29 mouse cellular contexts compared by ENCODE assay signal in the genomic region with DNA sequence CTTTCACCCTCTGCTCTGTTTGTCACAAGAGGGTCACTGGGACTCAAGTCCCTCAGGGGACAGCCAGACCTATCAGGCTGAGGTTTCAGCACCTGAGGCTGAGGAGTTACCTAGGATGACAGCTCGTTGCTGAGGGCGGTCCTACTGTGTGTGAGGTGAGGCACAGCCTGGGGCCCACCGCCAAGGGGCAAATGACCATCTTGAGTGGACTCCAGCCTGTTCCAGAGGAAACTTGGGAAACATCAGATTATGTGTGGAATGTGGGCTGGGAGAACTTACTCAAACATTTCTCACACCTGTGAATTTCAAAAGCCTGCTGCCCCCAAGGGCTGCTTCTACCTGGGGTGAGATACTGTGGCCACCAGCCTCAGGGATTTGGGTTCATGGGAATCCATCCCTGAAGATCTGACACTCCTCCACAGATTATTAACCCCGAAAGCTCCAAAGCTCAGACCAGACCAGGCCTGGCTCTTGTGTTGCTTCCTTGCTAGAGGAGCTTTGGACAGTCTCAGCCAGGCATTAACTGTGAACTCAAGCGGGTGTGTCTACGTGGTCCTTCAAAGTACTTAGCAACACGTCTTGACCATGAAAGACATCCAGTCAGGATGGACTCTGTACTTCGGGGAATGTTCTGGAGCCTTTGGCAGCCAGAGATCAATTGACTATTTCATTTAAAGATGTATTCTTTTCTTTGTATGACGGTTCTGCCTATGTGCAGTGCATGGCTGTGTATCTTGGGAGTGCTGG. TPM values are rescaled to one million over a fixed set of nuclear protein-coding genes. Genes with fewer than 3 reads are reported as not detected.
DNase-seq lines count a peak whose midpoint lies in the region; ATAC-seq and TF ChIP-seq lines count a peak whose summit lies in the region.
"Had no signal": no experiment of that assay in that cellular context is flagged by ENCODE, and none has a peak within 500 bp of the region (broad histone marks: within the 10 kb centered on the region; RNA-seq: fewer than 3 reads in every experiment).

No protein-coding gene starts in this region.

- ATAC-seq in lung, embryonic 16.5 days (ENCODE audit: low read depth): peak; percentile 41
- ATAC-seq in hindbrain, postnatal 0 days: no peak
- ATAC-seq in hindbrain, embryonic 12.5 days (ENCODE audit: low FRiP score): no peak
- ATAC-seq: forebrain, embryonic 14.5 days; forebrain, postnatal 0 days; Patski had no signal

- no peaks in the 10 kb centered on the region for H3K36me3 ChIP-seq in lung, embryonic 16.5 days (ENCODE audit: control insufficient read depth, insufficient read depth, low read length)
- no peaks in the 10 kb centered on the region for H3K36me3 ChIP-seq in hindbrain, postnatal 0 days (ENCODE audit: insufficient read depth, low read length)
- H3K36me3 ChIP-seq in hindbrain, embryonic 12.5 days: no peaks in the 10 kb centered on the region
- H3K36me3 ChIP-seq: embryonic facial prominence, embryonic 12.5 days; embryonic facial prominence, embryonic 15.5 days; G1E; heart, embryonic 12.5 days; heart, embryonic 15.5 days; hindbrain, embryonic 15.5 days had no signal

- WGBS in lung, embryonic 16.5 days: 56% methylated on average over 9 of the region's 9 CpGs
- WGBS in hindbrain, postnatal 0 days: 84% methylated on average over 9 of the region's 9 CpGs
- WGBS in hindbrain, embryonic 12.5 days: 81% methylated on average over 9 of the region's 9 CpGs

- H3K4me2 ChIP-seq in lung, embryonic 16.5 days (ENCODE audit: low read depth, low read length): no peak overlapping the region
- no peak overlapping the region for H3K4me2 ChIP-seq in hindbrain, postnatal 0 days (ENCODE audit: low read depth, low read length)
- H3K4me2 ChIP-seq in hindbrain, embryonic 12.5 days (replicated peaks): no peak overlapping the region
- H3K4me2 ChIP-seq: embryonic facial prominence, embryonic 12.5 days; embryonic facial prominence, embryonic 15.5 days; heart, embryonic 12.5 days; heart, embryonic 15.5 days; hindbrain, embryonic 15.5 days had no signal

- H3K27ac ChIP-seq in lung, embryonic 16.5 days (ENCODE audit: low read length): peak overlapping the region; percentile 83
- H3K27ac ChIP-seq in hindbrain, postnatal 0 days: no peak overlapping the region
- H3K27ac ChIP-seq in hindbrain, embryonic 12.5 days: no peak overlapping the region
- H3K27ac ChIP-seq: embryonic facial prominence, embryonic 12.5 days; embryonic facial prominence, embryonic 15.5 days; heart, embryonic 15.5 days; hindbrain, embryonic 15.5 days had no signal

- H3K9ac ChIP-seq in lung, embryonic 16.5 days (ENCODE audit: low read length): no peak overlapping the region
- H3K9ac ChIP-seq in hindbrain, postnatal 0 days (replicated peaks; ENCODE audit: low read length): no peak overlapping the region
- H3K9ac ChIP-seq in hindbrain, embryonic 12.5 days: no peak overlapping the region
- H3K9ac ChIP-seq: embryonic facial prominence, embryonic 12.5 days; embryonic facial prominence, embryonic 15.5 days; forebrain, postnatal 0 days; heart, embryonic 12.5 days; heart, embryonic 15.5 days; hindbrain, embryonic 15.5 days had no signal

- H3K9me3 ChIP-seq in lung, embryonic 16.5 days (ENCODE audit: control insufficient read depth, low read length): no peaks in the 10 kb centered on the region
- no peaks in the 10 kb centered on the region for H3K9me3 ChIP-seq in hindbrain, postnatal 0 days (ENCODE audit: low read length)
- H3K9me3 ChIP-seq in hindbrain, embryonic 12.5 days (replicated peaks): no peaks in the 10 kb centered on the region
- H3K9me3 ChIP-seq: embryonic facial prominence, embryonic 12.5 days; embryonic facial prominence, embryonic 15.5 days; G1E; heart, embryonic 15.5 days; hindbrain, embryonic 15.5 days had no signal

- DNase-seq in lung, adult 18-20 months: peak; percentile 35 to 63
- DNase-seq in lung, postnatal 10 days: no peak
- DNase-seq in lung, postnatal 14 days: peak; percentile 30
- no peak for DNase-seq in hindbrain, postnatal 0 days (ENCODE audit: low spot score)
- DNase-seq: adrenal gland, postnatal 10 days; adrenal gland, postnatal 36 days; B cell, adult 2 months; cerebellum, adult 18-20 months; cerebellum, adult 9-10 months; cerebellum, postnatal 14 days; forebrain, postnatal 0 days; gastrocnemius, postnatal 25 days; heart, adult 18-20 months; heart, postnatal 10 days; heart, postnatal 4 days had no signal

- H3K4me3 ChIP-seq in lung, embryonic 16.5 days (ENCODE audit: low read length): no peak overlapping the region
- H3K4me3 ChIP-seq in hindbrain, postnatal 0 days (ENCODE audit: low read length): no peak overlapping the region
- no peak overlapping the region for H3K4me3 ChIP-seq in hindbrain, embryonic 12.5 days
- H3K4me3 ChIP-seq: embryonic facial prominence, embryonic 12.5 days; embryonic facial prominence, embryonic 15.5 days; heart, embryonic 12.5 days; heart, embryonic 15.5 days; hindbrain, embryonic 15.5 days had no signal

- H3K4me1 ChIP-seq in lung, embryonic 16.5 days (replicated peaks; ENCODE audit: control insufficient read depth, insufficient read depth, low read length): peaks cover 34% of the 10 kb centered on the region
- H3K4me1 ChIP-seq in hindbrain, postnatal 0 days (ENCODE audit: insufficient read depth, low read length): no peaks in the 10 kb centered on the region; the same call in 1 of the 2 replicates
- H3K4me1 ChIP-seq in hindbrain, embryonic 12.5 days: peaks cover 24% of the 10 kb centered on the region

- no peak for TF ChIP-seq CTCF in hindbrain, postnatal 0 days (IDR thresholded peaks at IDR 0.05; ENCODE audit: low read depth)

- H3K27me3 ChIP-seq in lung, embryonic 16.5 days (ENCODE audit: control insufficient read depth, insufficient read depth, low read depth, low read length): peaks cover 17% of the 10 kb centered on the region
- peaks cover 30% of the 10 kb centered on the region for H3K27me3 ChIP-seq in hindbrain, postnatal 0 days (ENCODE audit: insufficient read depth, low read length)
- H3K27me3 ChIP-seq in hindbrain, embryonic 12.5 days: peaks cover 82% of the 10 kb centered on the region
- H3K27me3 ChIP-seq: Patski had no signal

RNA-seq across cellular contexts. Expression of gene Tulp1, which starts 4.3 kb away (rescaled TPM):
- 7.6 and 9.3 TPM in 2 replicates for polyA plus RNA-seq in lung, embryonic 16.5 days (2015; fragmentation: Nextera tagmentation; extraction: Ambion mirVana)
- 1.4 TPM in 1 of 2 replicates, not detected in the other for total RNA-seq in hindbrain, postnatal 0 days (2014; rRNA removed)
- 1.8 and 2.0 TPM in 2 replicates for polyA plus RNA-seq in hindbrain, postnatal 0 days (2015; fragmentation: Nextera tagmentation; extraction: Ambion mirVana)
- polyA plus RNA-seq in hindbrain, embryonic 12.5 days (2016; fragmentation: Nextera tagmentation; extraction: Ambion mirVana): 5.0 and 6.8 TPM in 2 replicates
- total RNA-seq: adrenal gland, adult 18-20 months; CH12.LX; gastrocnemius, adult 8-10 months; gastrocnemius, postnatal 25 days; heart, adult 18-20 months had no signal
- polyA plus RNA-seq: frontal cortex, adult 2 months; G1E; Patski had no signal

RNA-seq across cellular contexts. Expression of gene Tead3, which starts 10.1 kb away (rescaled TPM):
- 11.6 and 12.4 TPM in 2 replicates for polyA plus RNA-seq in lung, embryonic 16.5 days (2015; fragmentation: Nextera tagmentation; extraction: Ambion mirVana)
- total RNA-seq in hindbrain, postnatal 0 days (2014; rRNA removed): 6.5 and 9.4 TPM in 2 replicates
- polyA plus RNA-seq in hindbrain, postnatal 0 days (2015; fragmentation: Nextera tagmentation; extraction: Ambion mirVana): 1.3 and 1.7 TPM in 2 replicates
- polyA plus RNA-seq in hindbrain, embryonic 12.5 days (2016; fragmentation: Nextera tagmentation; extraction: Ambion mirVana): 7.0 and 7.7 TPM in 2 replicates

RNA-seq across cellular contexts. Expression of gene Rpl10a, which starts 32.4 kb away (rescaled TPM):
- 615 and 635 TPM in 2 replicates for polyA plus RNA-seq in lung, embryonic 16.5 days (2015; fragmentation: Nextera tagmentation; extraction: Ambion mirVana)
- total RNA-seq in hindbrain, postnatal 0 days (2014; rRNA removed): 699 and 1,071 TPM in 2 replicates
- polyA plus RNA-seq in hindbrain, postnatal 0 days (2015; fragmentation: Nextera tagmentation; extraction: Ambion mirVana): 337 and 355 TPM in 2 replicates
- polyA plus RNA-seq in hindbrain, embryonic 12.5 days (2016; fragmentation: Nextera tagmentation; extraction: Ambion mirVana): 287 and 354 TPM in 2 replicates

RNA-seq across cellular contexts. Expression of gene Fance, which starts 47.4 kb away (rescaled TPM):
- 22.1 and 32.4 TPM in 2 replicates for polyA plus RNA-seq in lung, embryonic 16.5 days (2015; fragmentation: Nextera tagmentation; extraction: Ambion mirVana)
- 38.7 and 46.5 TPM in 2 replicates for total RNA-seq in hindbrain, postnatal 0 days (2014; rRNA removed)
- polyA plus RNA-seq in hindbrain, postnatal 0 days (2015; fragmentation: Nextera tagmentation; extraction: Ambion mirVana): 23.6 and 27.2 TPM in 2 replicates
- 24.7 and 28.3 TPM in 2 replicates for polyA plus RNA-seq in hindbrain, embryonic 12.5 days (2016; fragmentation: Nextera tagmentation; extraction: Ambion mirVana)

Comparison
In these comparisons a context has a peak if more than half of its experiments do, and no peak if none do; other contexts are left out.
1. DNase-seq: peak in lung, adult 18-20 months (2 of 2) and lung, postnatal 14 days (single experiment); none in lung, postnatal 10 days (single experiment) and hindbrain, postnatal 0 days (single experiment).